Mouse (Mus musculus) adrenal gland, postnatal 25 days (tissue): ENCODE measurements around the gene Prkd2. TPM values are rescaled to one million over a fixed set of nuclear protein-coding genes. Genes with fewer than 3 reads are reported as not detected.
A peak's percentile ranks its signal among the peaks of the same experiment; 100 is the strongest.

Experiments used
- DNase-seq: peaks from one replicate; pipeline ENCODE4 v3.0.0; 2021; ENCODE audit warnings: mixed read lengths
- total RNA-seq: library from RNA; stranded (reverse); gene quantifications from 2 replicates; pipeline ENCODE4 v1.2.3, GENCODE M21; 2021

Prkd2 gene
- total RNA-seq, 1 experiment from 2014 or later = 23.9 TPM

- DNase-seq = no peak
Observed at GRCm38 (mm10) chr7:16826571-16826970, 16.1 kb upstream of the Prkd2 start.

- no peak for DNase-seq
Observed at GRCm38 (mm10) chr7:16827274-16827673, 15.4 kb upstream of the Prkd2 start.

GRCm38 (mm10) chr7:16830449-16830848 is 12.3 kb upstream of the Prkd2 start:
- DNase-seq = no peak

GRCm38 (mm10) chr7:16837916-16838803 is 4.5 kb upstream of the Prkd2 start:
- no peak for DNase-seq

GRCm38 (mm10) chr7:16838804-16839426 is 3.8 kb upstream of the Prkd2 start:
- no peak for DNase-seq

- DNase-seq = no peak
Observed at GRCm38 (mm10) chr7:16839427-16840108, 3.1 kb upstream of the Prkd2 start.

- DNase-seq = no peak
Observed at GRCm38 (mm10) chr7:16840109-16840491, 2.6 kb upstream of the Prkd2 start.

GRCm38 (mm10) chr7:16841078-16841477 is 1.6 kb upstream of the Prkd2 start:
- no peak for DNase-seq

GRCm38 (mm10) chr7:16841561-16842560 is 841 bp upstream of the Prkd2 start:
- DNase-seq = no peak

GRCm38 (mm10) chr7:16843441-16844171 is 904 bp downstream of the Prkd2 start:
- no peak for DNase-seq

- DNase-seq = no peak
Observed at GRCm38 (mm10) chr7:16844696-16845071, 2.0 kb downstream of the Prkd2 start.

- no peak for DNase-seq
Observed at GRCm38 (mm10) chr7:16845072-16845819, 2.5 kb downstream of the Prkd2 start.

- no peak for DNase-seq
Observed at GRCm38 (mm10) chr7:16845820-16846167, 3.1 kb downstream of the Prkd2 start.

GRCm38 (mm10) chr7:16846775-16847174 is 4.1 kb downstream of the Prkd2 start:
- no peak for DNase-seq

- DNase-seq = no peak
Observed at GRCm38 (mm10) chr7:16847507-16847906, 4.8 kb downstream of the Prkd2 start.

GRCm38 (mm10) chr7:16848579-16848978 is 5.9 kb downstream of the Prkd2 start:
- peak; percentile 50 for DNase-seq

GRCm38 (mm10) chr7:16851636-16852035 is 8.9 kb downstream of the Prkd2 start:
- no peak for DNase-seq

- no peak for DNase-seq
Observed at GRCm38 (mm10) chr7:16853302-16853831, 10.7 kb downstream of the Prkd2 start.

- peak; percentile 54 for DNase-seq
Observed at GRCm38 (mm10) chr7:16858336-16858735, 15.6 kb downstream of the Prkd2 start.
